Mouse (Mus musculus): ENCODE measurements around the gene Rnf121.

Gene Rnf121

GRCm38 (mm10) chr7:102065046-102065891, at the start of gene Rnf121, which contains the start of the genes Xndc1 and Xntrpc:
Rnf121 (minus strand) TSS chr7:102065469.
Xndc1 (plus strand) TSS chr7:102065511.
Xntrpc (plus strand) TSS chr7:102065713.
- DNase-seq (ENCODE audit: low spot score): peak; percentile 92

GRCm38 (mm10) chr7:102113151-102113729, 48.0 kb upstream of the Rnf121 start:
- no peak for DNase-seq (ENCODE audit: low spot score)

GRCm38 (mm10) chr7:102109746-102110145, 44.5 kb upstream of the Rnf121 start:
- no peak for DNase-seq (ENCODE audit: low spot score)

GRCm38 (mm10) chr7:102109171-102109570, 43.9 kb upstream of the Rnf121 start, which contains the start of gene Art5:
Art5 (minus strand) TSS chr7:102109489.
- DNase-seq (ENCODE audit: low spot score): no peak

GRCm38 (mm10) chr7:102108206-102108605, 42.9 kb upstream of the Rnf121 start:
- DNase-seq (ENCODE audit: low spot score): no peak

GRCm38 (mm10) chr7:102106700-102107141, 41.5 kb upstream of the Rnf121 start:
- DNase-seq (ENCODE audit: low spot score): no peak

GRCm38 (mm10) chr7:102104126-102104525, 38.9 kb upstream of the Rnf121 start:
- no peak for DNase-seq (ENCODE audit: low spot score)

- DNase-seq (ENCODE audit: low spot score): no peak
These were observed 38.3 kb upstream of the Rnf121 start for GRCm38 (mm10) chr7:102103555-102103954.

GRCm38 (mm10) chr7:102102696-102103095, 37.4 kb upstream of the Rnf121 start:
- DNase-seq (ENCODE audit: low spot score): no peak

GRCm38 (mm10) chr7:102102241-102102640, 37.0 kb upstream of the Rnf121 start:
- DNase-seq (ENCODE audit: low spot score): no peak

- no peak for DNase-seq (ENCODE audit: low spot score)
These were observed 36.2 kb upstream of the Rnf121 start, which contains the start of gene Art1 for GRCm38 (mm10) chr7:102101487-102101886. Art1 (plus strand) TSS chr7:102101743.

- DNase-seq (ENCODE audit: low spot score): no peak
These were observed 35.6 kb upstream of the Rnf121 start for GRCm38 (mm10) chr7:102100868-102101267.

- DNase-seq (ENCODE audit: low spot score): no peak
These were observed 34.7 kb upstream of the Rnf121 start for GRCm38 (mm10) chr7:102099760-102100661.

GRCm38 (mm10) chr7:102087336-102087735, 22.1 kb upstream of the Rnf121 start:
- DNase-seq (ENCODE audit: low spot score): peak; percentile 29

GRCm38 (mm10) chr7:102084041-102084696, 18.9 kb upstream of the Rnf121 start:
- no peak for DNase-seq (ENCODE audit: low spot score)

GRCm38 (mm10) chr7:102082816-102083215, 17.5 kb upstream of the Rnf121 start, which contains the start of gene Trpc2:
Trpc2 (plus strand) TSS chr7:102083116.
- DNase-seq (ENCODE audit: low spot score): no peak

GRCm38 (mm10) chr7:102081784-102082183, 16.5 kb upstream of the Rnf121 start:
- DNase-seq (ENCODE audit: low spot score): no peak

- DNase-seq (ENCODE audit: low spot score): no peak
These were observed 15.0 kb upstream of the Rnf121 start for GRCm38 (mm10) chr7:102080311-102080710.

- peak; percentile 46 for DNase-seq (ENCODE audit: low spot score)
These were observed 13.2 kb upstream of the Rnf121 start for GRCm38 (mm10) chr7:102078517-102078916.

- DNase-seq (ENCODE audit: low spot score): no peak
These were observed 11.5 kb upstream of the Rnf121 start for GRCm38 (mm10) chr7:102076714-102077296.

- DNase-seq (ENCODE audit: low spot score): no peak
These were observed 1.1 kb upstream of the Rnf121 start for GRCm38 (mm10) chr7:102066363-102066762.

Data from layer of hippocampus, adult 11-12 months (tissue).